30 mouse cellular contexts compared by ENCODE assay signal in the genomic region with DNA sequence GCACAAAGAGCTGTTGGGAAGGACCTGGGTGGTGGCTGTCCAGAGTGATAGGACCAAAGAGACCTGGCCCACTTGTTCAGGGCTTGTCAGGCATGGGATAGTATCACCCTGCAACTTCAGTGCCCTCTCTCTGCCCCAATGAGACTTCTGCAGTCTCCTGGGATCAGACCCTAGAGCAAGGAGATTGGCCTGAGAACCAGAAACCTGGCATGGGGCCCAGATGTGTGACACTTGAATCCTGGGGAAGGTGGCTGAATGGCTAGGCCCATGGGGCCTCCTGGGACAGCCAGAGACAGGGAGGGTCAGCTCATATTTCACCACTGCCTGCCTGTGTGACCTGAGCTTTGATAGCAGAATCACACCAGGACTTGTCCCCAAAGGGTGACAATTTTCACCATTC. TPM values are rescaled to one million over a fixed set of nuclear protein-coding genes. Genes with fewer than 3 reads are reported as not detected.
DNase-seq lines count a peak whose midpoint lies in the region; ATAC-seq lines count a peak whose summit lies in the region.
"Had no signal": no experiment of that assay in that cellular context is flagged by ENCODE, and none has a peak within 500 bp of the region (broad histone marks: within the 10 kb centered on the region; RNA-seq: fewer than 3 reads in every experiment).

No protein-coding gene starts in this region.

- no peaks in the 10 kb centered on the region for H3K27me3 ChIP-seq in embryonic facial prominence, embryonic 14.5 days (replicated peaks; ENCODE audit: control insufficient read depth, insufficient read depth, low read length)
- 0 out of 2 replicates have a peak, but pooled peaks cover 3% of the 10 kb centered on the region for H3K27me3 ChIP-seq in embryonic facial prominence, embryonic 10.5 days (replicated peaks; ENCODE audit: low read depth, poor library complexity, severe bottlenecking)
- H3K27me3 ChIP-seq in embryonic facial prominence, embryonic 15.5 days: no peaks in the 10 kb centered on the region
- H3K27me3 ChIP-seq: forebrain, embryonic 13.5 days; heart, embryonic 12.5 days; heart, embryonic 15.5 days; hindbrain, embryonic 15.5 days had no signal

- no peak overlapping the region for H3K4me2 ChIP-seq in embryonic facial prominence, embryonic 14.5 days (ENCODE audit: low read depth, low read length)
- H3K4me2 ChIP-seq in embryonic facial prominence, embryonic 15.5 days (replicated peaks): no peak overlapping the region
- H3K4me2 ChIP-seq: embryonic facial prominence, embryonic 12.5 days; forebrain, embryonic 13.5 days; heart, embryonic 12.5 days; heart, embryonic 15.5 days; hindbrain, embryonic 12.5 days; hindbrain, embryonic 15.5 days had no signal

- intact Hi-C loops in heart, postnatal 25 days (cut with DNase I): no loop called here

- H3K9ac ChIP-seq in embryonic facial prominence, embryonic 14.5 days (ENCODE audit: low read depth, low read length): no peak overlapping the region
- no peak overlapping the region for H3K9ac ChIP-seq in embryonic facial prominence, embryonic 15.5 days
- H3K9ac ChIP-seq: embryonic facial prominence, embryonic 12.5 days; forebrain, embryonic 13.5 days; heart, embryonic 12.5 days; heart, embryonic 15.5 days; hindbrain, embryonic 12.5 days; hindbrain, embryonic 15.5 days had no signal

- H3K4me1 ChIP-seq in embryonic facial prominence, embryonic 14.5 days (ENCODE audit: control insufficient read depth, insufficient read depth, low read length): no peaks in the 10 kb centered on the region
- peaks cover 11% of the 10 kb centered on the region for H3K4me1 ChIP-seq in embryonic facial prominence, embryonic 10.5 days
- no peaks in the 10 kb centered on the region for H3K4me1 ChIP-seq in embryonic facial prominence, embryonic 15.5 days
- H3K4me1 ChIP-seq: embryonic facial prominence, embryonic 12.5 days had no signal

- no peaks in the 10 kb centered on the region for H3K36me3 ChIP-seq in embryonic facial prominence, embryonic 14.5 days (ENCODE audit: control insufficient read depth, insufficient read depth, low read length)
- no peaks in the 10 kb centered on the region for H3K36me3 ChIP-seq in embryonic facial prominence, embryonic 10.5 days (replicated peaks)
- H3K36me3 ChIP-seq in embryonic facial prominence, embryonic 15.5 days: no peaks in the 10 kb centered on the region
- H3K36me3 ChIP-seq: embryonic facial prominence, embryonic 12.5 days; forebrain, embryonic 10.5 days; heart, embryonic 12.5 days; heart, embryonic 15.5 days; hindbrain, embryonic 12.5 days; hindbrain, embryonic 15.5 days had no signal

- peak; percentile 40 for DNase-seq in embryonic facial prominence, embryonic 14.5 days (ENCODE audit: low spot score)
- DNase-seq in embryonic facial prominence, embryonic 10.5 days (ENCODE audit: low spot score): no peak
- DNase-seq in heart, postnatal 4 days: peak; percentile 15
- DNase-seq in heart, postnatal 25 days (ENCODE audit: low spot score): no peak
- DNase-seq in MN1 (ENCODE audit: low spot score): peak; percentile 34
- DNase-seq: adrenal gland, postnatal 25 days; cerebellum, adult 18-20 months; cerebellum, adult 9-10 months; cerebellum, postnatal 14 days; heart, adult 18-20 months; kidney, adult 11 months; kidney, adult 8-10 months had no signal

- no peak overlapping the region for H3K27ac ChIP-seq in embryonic facial prominence, embryonic 14.5 days (replicated peaks; ENCODE audit: low read depth, low read length)
- no peak overlapping the region for H3K27ac ChIP-seq in embryonic facial prominence, embryonic 10.5 days (replicated peaks)
- no peak overlapping the region for H3K27ac ChIP-seq in embryonic facial prominence, embryonic 15.5 days (replicated peaks)
- H3K27ac ChIP-seq: embryonic facial prominence, embryonic 12.5 days; forebrain, embryonic 10.5 days; forebrain, embryonic 13.5 days; heart, embryonic 15.5 days; hindbrain, embryonic 12.5 days; hindbrain, embryonic 15.5 days had no signal

- H3K4me3 ChIP-seq in embryonic facial prominence, embryonic 14.5 days (ENCODE audit: low read depth, low read length): no peak overlapping the region
- H3K4me3 ChIP-seq in embryonic facial prominence, embryonic 10.5 days: no peak overlapping the region
- no peak overlapping the region for H3K4me3 ChIP-seq in embryonic facial prominence, embryonic 15.5 days (replicated peaks)
- H3K4me3 ChIP-seq: embryonic facial prominence, embryonic 12.5 days; forebrain, embryonic 10.5 days; forebrain, embryonic 13.5 days; heart, embryonic 12.5 days; heart, embryonic 15.5 days; hindbrain, embryonic 12.5 days; hindbrain, embryonic 15.5 days had no signal

- H3K9me3 ChIP-seq in embryonic facial prominence, embryonic 14.5 days (ENCODE audit: control insufficient read depth, low read length): no peaks in the 10 kb centered on the region
- no peaks in the 10 kb centered on the region for H3K9me3 ChIP-seq in embryonic facial prominence, embryonic 10.5 days
- no peaks in the 10 kb centered on the region for H3K9me3 ChIP-seq in embryonic facial prominence, embryonic 15.5 days (replicated peaks)
- H3K9me3 ChIP-seq: embryonic facial prominence, embryonic 12.5 days; forebrain, embryonic 10.5 days; forebrain, embryonic 13.5 days; heart, embryonic 12.5 days; heart, embryonic 15.5 days; hindbrain, embryonic 12.5 days; hindbrain, embryonic 15.5 days had no signal

- ATAC-seq in embryonic facial prominence, embryonic 14.5 days (ENCODE audit: low read depth): peak; percentile 53; the same call in 1 of the 2 replicates
- peak; percentile 24; the same call in 1 of the 2 replicates for ATAC-seq in embryonic facial prominence, embryonic 15.5 days (ENCODE audit: insufficient number of reproducible peaks, low FRiP score, low TSS enrichment, low read depth)
- ATAC-seq in granulocyte monocyte progenitor cell, adult 5-6 weeks (replicated peaks; ENCODE audit: poor library complexity, severe bottlenecking): no peak
- ATAC-seq: activated CD4-positive, CD25-positive, alpha-beta regulatory T cell, adult 4 months; CD4-positive, CD25-positive, alpha-beta regulatory T cell, adult 4 months; forebrain, embryonic 13.5 days; forebrain, embryonic 16.5 days had no signal

RNA-seq across cellular contexts. Expression of gene Crhr1, which starts 41.9 kb away (rescaled TPM):
- 0.22 TPM in 1 of 2 replicates, not detected in the other for polyA plus RNA-seq in embryonic facial prominence, embryonic 14.5 days (2014; fragmentation: Nextera tagmentation; extraction: Ambion mirVana)
- 0.23 and 0.30 TPM in 2 replicates for polyA plus RNA-seq in embryonic facial prominence, embryonic 10.5 days (2016; fragmentation: Nextera tagmentation; extraction: Ambion mirVana)
- total RNA-seq in heart, postnatal 4 days (2021): not detected
- not detected for total RNA-seq in heart, postnatal 25 days (2021)
- polyA plus RNA-seq in embryonic facial prominence, embryonic 15.5 days (2015; fragmentation: Nextera tagmentation; extraction: Ambion mirVana): 0.21 and 0.34 TPM in 2 replicates
- not detected in 2 replicates for total RNA-seq in granulocyte monocyte progenitor cell, adult 5-6 weeks (2014; fragmentation: Nextera tagmentation)
- not detected in 2 replicates for total RNA-seq in granulocyte monocyte progenitor cell, adult 5-6 weeks (2017)
- total RNA-seq: gastrocnemius, adult 8-10 months; gastrocnemius, postnatal 4 days; heart, adult 18-20 months; heart, postnatal 10 days; hematopoietic stem cell, adult 5-6 weeks; MEL had no signal
- polyA plus RNA-seq: activated CD4-positive, CD25-positive, alpha-beta regulatory T cell, adult 4 months; C2C12; CD4-positive, CD25-positive, alpha-beta regulatory T cell, adult 4 months; heart, embryonic 12.5 days; heart, embryonic 15.5 days had no signal

Comparison
In these comparisons a context has a peak if more than half of its experiments do, and no peak if none do; other contexts are left out.
1. DNase-seq: peak in embryonic facial prominence, embryonic 14.5 days (single experiment), heart, postnatal 4 days (single experiment) and MN1 (single experiment); none in embryonic facial prominence, embryonic 10.5 days (single experiment) and heart, postnatal 25 days (single experiment).